Mouse (Mus musculus) small intestine, adult 2 months (tissue): ENCODE measurements around the gene 4930522H14Rik.

ENCODE experiments used
- CTCF ChIP-seq: fragments of 200-500 bp; IDR thresholded peaks from 2 replicates; pipeline ENCODE4 v1.5.1; 2012; ENCODE audit warnings: low read depth, mild to moderate bottlenecking, control low read depth, inconsistent platforms, low read length, moderate library complexity, mixed read lengths; ENCODE audit not compliant: insufficient replicate concordance, insufficient read length; ENCODE audit errors: extremely low read depth
- POLR2A ChIP-seq: fragments of 200-500 bp; IDR thresholded peaks from 2 replicates; pipeline ENCODE4 v1.6.1; 2012; ENCODE audit warnings: low read depth, mild to moderate bottlenecking, control low read depth, inconsistent platforms, low read length, moderate library complexity

DNA sequence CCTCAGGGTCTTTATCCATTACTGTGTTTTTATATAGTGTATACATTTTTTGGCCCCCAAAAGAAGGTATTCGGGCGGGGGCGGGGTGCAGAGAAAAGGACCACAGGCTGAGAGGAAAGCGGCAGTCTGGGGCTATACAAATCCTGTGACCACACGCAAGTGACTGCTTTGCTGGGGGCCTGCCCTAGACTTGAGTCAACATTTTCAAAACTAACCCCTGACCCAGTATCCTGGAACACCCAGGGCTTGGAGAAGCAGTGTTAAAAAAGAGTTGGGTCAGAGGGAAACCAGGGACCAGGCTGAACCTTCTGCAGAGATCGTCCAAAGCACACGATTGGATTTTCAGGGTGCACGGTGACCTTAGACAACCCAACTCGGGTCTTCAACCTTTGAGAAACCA is 43.7 kb upstream of the 4930522H14Rik start:
- no peak for TF ChIP-seq CTCF
- TF ChIP-seq POLR2A = no peak
